Mouse (Mus musculus): ENCODE results near the gene Sox6. TPM values are rescaled to one million over a fixed set of nuclear protein-coding genes. Genes with fewer than 3 reads are reported as not detected.

The Sox6 gene
- total RNA-seq, 2 experiments from 2014 or later, result 111 to 116 TPM

DNA sequence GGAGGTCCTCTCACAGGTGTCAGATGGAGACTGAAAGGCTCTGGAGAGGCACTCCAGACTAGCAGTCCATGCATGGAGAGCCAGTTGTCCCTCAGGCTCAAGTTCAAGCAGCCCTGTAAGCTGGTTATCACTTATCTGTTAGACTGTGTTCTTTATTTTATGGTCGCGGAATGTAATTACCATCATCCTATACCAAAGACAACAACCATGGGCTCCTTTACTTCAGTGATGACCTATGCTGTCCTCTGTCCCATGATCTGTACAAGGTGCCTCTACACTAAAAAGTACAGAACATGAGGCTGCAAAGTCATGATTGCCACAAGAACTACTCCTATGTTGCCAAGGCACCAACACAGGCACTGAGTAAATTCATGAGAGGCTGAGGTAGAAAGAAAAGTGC is 259.1 kb downstream of the Sox6 start:
- DNase-seq, result no peak
- intact Hi-C loops (cut with DNase I; ENCODE audit: low total_unique reads), result no loop called here

DNA sequence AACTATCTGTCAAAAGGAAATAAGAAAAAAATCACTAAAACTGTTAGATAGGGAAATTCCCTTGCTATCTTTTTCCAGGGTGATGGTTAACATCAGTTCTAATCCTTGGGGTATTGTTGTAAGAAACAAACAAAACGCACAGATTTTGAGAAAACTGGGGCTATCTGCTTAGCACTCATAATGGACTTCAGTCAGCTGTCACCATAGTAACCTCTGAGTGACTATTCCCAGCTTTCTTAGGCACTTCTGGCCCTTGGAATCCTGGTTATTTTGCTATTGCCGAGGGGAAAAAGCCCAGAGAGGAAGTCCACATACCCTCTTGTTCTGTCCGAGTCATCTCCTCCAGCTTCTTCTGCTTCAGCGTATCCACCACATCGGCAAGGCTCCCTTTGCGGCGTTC is 261.9 kb downstream of the Sox6 start:
- intact Hi-C loops (cut with DNase I; ENCODE audit: low total_unique reads), result no loop called here
- no peak for DNase-seq

DNA sequence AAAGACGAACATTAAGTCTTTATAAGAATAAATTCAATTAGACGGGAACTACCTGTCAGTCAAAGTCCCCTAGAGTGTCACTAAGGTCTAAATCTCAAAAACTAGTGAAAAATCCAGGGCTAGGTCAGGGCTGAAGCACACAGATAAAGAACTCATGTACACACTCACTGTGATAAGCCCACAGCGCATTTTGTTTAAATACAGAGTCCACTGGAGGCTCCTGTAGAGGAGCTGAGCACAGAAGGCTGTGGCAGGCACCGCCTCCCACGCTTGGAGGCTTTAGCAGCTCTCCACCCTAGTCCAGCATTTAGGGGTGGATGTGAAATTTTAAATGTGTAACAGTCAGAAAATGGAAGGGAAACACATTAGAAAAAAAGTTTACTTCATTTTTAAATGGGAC is 262.3 kb downstream of the Sox6 start:
- DNase-seq, result no peak
- intact Hi-C loops (cut with DNase I; ENCODE audit: low total_unique reads), result no loop called here

DNA sequence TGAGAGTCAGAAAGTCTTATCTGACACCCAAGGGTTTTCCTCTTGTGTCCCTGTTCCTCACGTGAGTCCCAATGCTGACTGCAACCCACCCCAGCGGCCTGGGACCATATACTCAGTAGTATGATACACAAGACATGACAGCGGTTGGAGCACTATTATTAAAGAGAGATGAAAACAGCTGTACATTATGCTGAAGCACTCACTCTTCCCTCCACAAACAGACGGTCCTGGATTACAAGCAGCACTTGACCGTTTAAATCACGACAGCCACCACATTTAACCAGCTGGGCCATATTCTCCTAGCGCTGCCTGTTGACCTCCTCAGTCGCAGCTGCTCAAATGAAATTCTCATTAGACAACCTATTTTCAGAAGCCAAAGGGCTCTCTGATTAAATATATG is 272.3 kb downstream of the Sox6 start:
- intact Hi-C loops (cut with DNase I; ENCODE audit: low total_unique reads), result no loop called here
- DNase-seq, result no peak

DNA sequence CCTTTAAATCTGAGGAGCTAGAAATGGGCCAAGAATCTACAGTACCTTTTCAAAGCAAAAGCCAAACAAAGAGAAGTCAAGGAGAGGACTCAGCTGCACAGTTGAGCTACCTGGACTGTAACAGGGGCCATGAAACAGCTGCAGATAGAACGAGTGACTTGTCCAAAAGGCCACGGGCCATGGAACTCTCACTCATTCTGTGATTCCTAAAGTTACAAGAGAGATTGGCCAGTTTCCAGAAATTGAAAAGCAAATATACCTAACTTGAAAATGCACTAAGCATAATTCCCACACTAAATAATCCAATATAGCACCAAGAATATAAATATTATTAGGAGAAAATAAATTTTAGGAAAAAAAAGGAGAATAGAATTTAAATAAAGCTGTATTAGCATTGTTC is 274.7 kb downstream of the Sox6 start:
- DNase-seq, result no peak
- intact Hi-C loops (cut with DNase I; ENCODE audit: low total_unique reads), result no loop called here

DNA sequence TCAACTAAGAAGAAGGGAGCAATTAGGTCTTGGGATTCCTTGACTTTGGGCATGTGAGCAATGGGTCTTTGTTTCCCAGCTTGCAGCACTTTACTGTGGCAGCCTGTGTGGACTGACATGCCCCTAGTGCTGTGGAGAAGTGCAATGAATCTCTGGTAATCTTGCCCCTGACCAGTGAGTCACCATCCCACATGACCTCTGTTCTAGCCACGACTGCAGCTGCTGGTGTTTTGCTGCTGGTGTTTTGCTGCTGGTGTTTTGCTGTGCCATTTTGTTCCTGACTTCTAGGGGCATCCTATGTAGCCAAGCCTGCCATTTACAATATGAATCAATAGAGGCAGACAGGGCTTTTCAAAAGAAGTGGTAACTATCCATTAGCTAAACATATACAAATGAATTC is 280.4 kb downstream of the Sox6 start:
- intact Hi-C loops (cut with DNase I; ENCODE audit: low total_unique reads), result no loop called here
- DNase-seq, result no peak

DNA sequence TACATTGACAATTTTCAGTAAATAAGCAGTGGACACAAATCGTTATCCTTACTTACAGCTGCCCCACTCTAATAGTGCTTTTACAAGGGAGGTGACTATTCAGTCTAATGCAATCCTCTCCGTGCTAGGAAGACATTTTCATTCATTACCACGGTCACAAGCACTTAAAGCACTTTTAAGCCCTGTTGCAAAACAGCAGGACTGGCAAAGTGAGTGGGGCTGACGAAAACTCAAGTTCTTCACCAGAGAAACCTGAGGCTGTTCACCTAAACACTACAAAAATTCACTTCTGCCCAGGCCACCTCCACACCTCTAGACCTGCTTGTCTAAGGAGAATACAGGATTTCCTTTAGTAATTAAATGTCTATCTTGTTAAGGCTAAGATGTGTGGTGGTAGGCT is 283.3 kb downstream of the Sox6 start:
- no peak for DNase-seq
- intact Hi-C loops (cut with DNase I; ENCODE audit: low total_unique reads), result no loop called here

DNA sequence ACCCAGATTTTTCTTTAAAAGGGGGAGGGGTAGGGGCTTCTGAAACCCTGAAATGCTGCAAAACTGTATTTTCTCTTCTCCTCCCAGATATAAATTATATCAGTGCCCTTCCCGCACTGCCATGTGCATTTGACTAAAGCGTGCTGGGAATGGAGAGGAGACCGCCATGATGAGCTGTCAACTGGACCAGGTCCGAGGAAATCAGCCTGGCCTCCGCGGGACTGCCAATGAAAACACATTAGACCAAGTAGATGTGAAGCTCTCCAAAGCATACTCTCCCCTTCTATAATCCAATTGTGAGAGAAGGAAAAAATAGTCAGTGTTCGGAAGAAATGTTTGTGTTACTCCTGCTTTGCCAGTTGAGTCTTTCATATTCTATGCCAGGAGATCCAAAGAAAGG is 284.4 kb downstream of the Sox6 start:
- no peak for DNase-seq
- intact Hi-C loops (cut with DNase I; ENCODE audit: low total_unique reads), result no loop called here

DNA sequence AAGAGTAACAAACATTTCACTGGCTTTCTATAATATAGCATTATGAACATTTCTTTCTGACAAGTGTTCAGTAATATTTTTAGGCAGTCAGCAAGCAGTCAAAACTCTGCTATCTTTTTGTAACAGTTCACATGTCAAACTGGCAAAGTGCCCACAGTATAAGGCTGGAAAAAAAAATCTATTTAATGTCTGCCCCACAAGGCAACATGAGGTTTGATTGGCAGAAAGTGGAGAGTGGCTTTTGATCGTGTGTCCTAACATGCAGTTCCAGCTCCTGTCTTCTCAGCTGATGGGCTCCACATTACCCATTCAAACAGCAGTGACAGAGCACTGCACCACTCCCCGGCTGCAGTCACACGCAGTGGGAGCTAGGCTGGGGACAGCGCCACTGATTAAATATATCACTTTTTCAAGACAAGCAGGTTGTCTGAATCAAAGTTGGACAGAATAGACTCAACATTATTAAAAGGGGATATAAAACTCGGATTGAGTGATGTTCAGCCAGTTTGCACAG is 286.4 kb downstream of the Sox6 start:
- no peak for DNase-seq
- intact Hi-C loops (cut with DNase I; ENCODE audit: low total_unique reads), result no loop called here

DNA sequence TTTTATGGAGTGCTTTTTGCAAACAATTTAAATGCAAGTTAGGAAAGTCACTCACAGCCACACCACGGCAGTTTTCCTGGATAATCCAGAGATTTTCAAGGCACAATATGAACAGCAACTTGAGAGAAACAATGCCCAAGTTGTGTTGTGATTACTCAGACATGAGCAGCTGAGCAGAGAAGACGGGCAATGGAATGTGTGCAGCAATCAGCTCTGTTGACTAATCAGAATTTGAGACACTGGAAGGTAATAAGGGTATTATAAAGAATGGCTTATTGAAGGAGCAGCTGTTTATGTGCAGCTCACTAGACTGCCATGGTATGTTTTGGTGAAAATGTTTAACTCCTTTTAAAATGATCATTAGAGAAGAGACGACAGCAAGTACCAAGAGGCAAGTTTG is 287.5 kb downstream of the Sox6 start:
- intact Hi-C loops (cut with DNase I; ENCODE audit: low total_unique reads), result no loop called here
- no peak for DNase-seq

DNA sequence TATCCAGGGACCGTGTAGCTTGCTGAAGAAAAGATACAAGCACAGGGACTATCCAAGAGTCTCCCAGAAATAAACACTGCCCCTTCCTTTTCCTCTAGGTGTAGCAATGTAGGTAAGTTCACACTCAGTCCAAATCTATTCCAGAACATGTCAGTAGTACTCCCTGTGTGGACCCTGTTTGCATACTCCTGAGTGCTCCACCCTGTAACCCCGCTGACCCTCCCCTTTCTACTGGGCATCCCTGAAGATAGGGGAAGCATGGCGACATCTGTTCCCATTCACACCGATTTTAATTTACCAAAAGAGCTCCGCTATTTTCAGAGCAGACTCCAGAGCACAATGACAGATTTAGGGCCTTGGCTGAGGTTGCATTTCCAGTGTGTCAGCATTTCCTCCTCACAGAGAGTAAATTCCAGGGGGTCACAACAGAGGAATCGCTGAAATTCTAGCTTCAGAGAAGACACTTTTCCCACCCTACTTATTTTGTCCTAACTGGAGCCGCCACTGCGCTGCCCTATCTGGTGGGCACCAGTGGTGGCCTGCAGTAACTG is 288.2 kb downstream of the Sox6 start:
- intact Hi-C loops (cut with DNase I; ENCODE audit: low total_unique reads), result no loop called here
- DNase-seq, result no peak

DNA sequence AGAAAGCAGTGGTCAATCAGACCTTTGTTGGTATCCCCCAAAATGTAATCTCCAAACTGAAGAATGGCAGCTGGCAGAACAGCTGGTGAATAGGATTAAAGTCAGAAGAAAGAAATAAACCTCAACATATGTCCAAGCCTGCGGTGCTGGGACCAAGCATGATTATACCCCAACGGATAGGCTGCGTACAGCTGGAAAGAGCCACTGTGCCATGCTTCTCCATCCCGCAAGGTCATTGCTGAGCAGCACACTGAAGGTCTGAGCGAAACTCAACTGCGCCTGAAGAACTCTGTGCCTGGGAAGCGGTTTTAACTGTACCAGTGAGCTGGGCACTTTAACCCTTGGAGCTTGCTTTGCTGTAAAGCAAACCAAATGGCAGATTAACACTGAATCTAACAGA is 291.1 kb downstream of the Sox6 start:
- no peak for DNase-seq
- intact Hi-C loops (cut with DNase I; ENCODE audit: low total_unique reads), result no loop called here

DNA sequence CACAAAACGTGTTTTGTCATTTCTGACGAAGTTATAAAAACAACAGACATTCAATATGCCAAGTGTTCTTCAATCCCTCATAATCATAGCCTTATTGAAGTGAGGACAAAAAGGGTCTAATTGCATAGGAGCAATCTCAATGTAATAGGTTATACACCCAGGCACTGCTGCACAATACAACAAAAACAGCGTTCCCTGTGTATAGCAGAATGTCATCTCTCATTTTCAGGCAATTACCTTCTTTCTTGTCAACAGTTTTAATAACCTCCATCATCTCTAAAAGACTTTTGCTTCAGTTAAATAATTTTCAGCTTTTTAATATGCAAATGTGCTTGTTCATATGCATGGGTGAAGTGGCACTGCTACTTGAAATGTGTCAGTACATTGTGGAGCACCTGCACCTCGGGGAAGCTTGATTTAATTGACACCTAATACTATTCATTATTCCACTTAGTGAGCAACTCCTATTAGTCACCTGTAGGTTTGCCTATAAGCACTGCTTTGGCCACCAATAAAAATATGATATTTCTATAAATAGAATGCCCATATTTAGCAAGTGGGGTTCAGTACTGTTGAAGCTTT is 292.8 kb downstream of the Sox6 start:
- no peak for DNase-seq
- intact Hi-C loops (cut with DNase I; ENCODE audit: low total_unique reads), result no loop called here

DNA sequence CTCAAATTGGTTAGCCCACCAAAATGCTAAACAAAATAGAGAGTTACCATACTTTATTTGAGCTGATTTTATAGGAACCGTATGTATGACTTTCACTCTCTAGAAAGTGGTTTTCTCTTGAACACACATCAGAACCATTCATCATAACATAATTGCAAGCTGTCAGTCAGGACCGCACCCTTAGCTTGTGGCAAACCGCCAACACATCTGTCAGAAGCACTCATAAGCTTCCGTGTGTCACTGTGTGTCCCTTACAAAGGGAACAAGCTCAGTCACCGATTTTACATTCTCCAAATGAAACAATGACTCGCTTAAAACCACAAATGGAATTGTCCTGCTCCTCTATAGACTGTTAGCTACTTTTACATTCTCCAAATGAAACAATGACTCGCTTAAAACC is 304.5 kb downstream of the Sox6 start:
- no peak for DNase-seq

DNA sequence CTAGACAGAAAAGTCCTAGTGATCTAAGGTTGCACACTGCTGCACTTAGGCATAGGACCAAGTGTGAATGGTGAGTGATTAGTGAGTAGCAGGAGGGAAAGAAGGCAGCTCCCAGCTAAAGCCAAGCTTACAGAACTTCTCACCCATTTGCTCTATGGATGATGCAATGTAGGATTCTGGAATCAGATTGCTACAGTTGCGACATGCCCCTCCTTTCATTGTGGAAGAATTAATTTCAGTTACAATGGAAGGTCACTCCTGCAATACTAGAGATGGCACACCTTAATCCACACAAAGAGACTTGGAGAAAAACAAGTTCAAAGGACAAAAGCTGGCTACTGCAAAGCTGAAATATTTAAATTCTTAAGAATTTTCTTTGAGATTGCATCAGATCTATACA is 305.8 kb downstream of the Sox6 start:
- DNase-seq, result no peak
- intact Hi-C loops (cut with DNase I; ENCODE audit: low total_unique reads), result no loop called here

More for the DNA sequence above, 304.5 kb downstream of the Sox6 start:
- intact Hi-C loops (cut with DNase I; ENCODE audit: low total_unique reads), result no loop called here

DNA sequence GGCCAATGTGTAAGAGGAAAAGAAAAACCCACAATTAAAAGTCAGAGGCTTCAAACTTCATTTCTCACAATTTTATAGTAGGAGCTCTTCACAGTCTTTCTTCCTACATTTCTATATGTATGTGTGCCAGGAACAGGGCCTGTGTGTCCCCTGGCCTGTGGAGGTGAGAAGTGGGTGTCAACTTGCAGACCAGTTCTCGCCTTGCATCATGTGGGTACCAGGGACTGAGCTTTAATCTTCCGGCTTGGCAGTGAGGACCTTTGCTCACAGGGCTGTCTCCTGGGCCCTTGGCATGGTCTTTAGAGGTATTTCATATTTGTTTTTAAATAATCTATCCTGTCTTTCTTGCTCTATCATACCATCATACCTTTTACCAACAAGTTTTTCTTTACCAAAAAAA is 311.8 kb downstream of the Sox6 start:
- intact Hi-C loops (cut with DNase I; ENCODE audit: low total_unique reads), result no loop called here
- no peak for DNase-seq

DNA sequence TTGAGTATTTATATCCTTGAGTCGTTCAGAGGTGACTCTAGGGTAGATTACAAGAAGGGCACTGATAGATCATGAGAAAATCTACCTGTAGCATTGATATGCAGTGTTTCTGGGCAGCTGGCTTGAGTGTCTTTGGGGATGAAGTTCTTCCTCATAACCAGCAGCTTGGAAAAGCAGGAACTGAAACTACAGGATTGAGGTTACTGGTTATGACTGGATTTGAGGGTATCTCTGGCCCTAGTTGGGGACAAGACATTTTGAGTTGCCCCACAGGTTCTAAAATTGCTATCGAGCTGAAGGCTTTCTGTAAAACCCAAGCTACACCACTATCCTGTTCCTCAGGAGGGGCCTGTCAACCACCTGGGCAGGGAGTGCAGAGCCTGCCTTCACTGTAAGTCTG is 314.2 kb downstream of the Sox6 start:
- no peak for DNase-seq
- intact Hi-C loops (cut with DNase I; ENCODE audit: low total_unique reads), result no loop called here

DNA sequence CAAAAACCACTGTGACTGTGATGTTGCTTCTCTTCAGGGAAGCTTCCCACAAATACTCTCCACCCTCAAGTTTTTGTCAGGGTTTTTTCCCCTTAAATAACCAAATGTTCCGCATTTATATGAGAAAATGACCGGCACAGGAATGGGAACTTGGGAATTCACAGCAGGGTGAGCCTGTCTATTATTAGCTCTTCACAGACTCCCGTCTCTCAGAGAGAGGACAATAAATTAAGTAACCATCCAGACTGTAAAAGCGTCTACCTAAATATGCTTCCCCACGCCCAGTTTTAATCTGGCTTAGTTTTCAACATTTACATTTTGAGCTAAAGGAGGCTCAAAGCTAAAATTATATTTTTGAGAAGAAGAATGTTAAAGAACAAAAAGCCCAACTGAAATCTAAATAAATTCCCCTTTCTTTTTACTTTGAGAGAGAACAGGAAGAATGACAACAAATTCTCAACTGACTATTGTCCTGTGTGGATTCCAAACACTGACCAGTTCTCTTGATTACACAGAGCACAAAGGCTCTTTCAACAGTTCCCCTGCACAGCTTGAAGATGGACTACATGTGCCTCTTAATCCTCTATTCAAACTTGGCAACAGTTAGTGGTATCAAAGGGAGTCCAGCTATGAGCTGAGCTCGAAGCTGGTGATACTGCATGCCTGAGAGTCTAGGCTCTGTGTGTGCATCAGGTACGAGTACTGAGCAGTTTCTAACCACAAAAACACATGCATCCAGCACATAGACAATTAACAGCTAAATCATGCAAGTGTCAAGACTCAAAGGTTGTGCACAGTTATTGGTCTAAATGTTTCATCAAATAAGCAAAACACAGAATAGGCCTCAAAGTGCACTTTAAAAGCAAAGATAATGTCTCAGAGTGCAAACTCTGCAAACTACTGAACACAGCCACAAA is 316.7 kb downstream of the Sox6 start:
- no peak for DNase-seq
- intact Hi-C loops (cut with DNase I; ENCODE audit: low total_unique reads), result no loop called here

DNA sequence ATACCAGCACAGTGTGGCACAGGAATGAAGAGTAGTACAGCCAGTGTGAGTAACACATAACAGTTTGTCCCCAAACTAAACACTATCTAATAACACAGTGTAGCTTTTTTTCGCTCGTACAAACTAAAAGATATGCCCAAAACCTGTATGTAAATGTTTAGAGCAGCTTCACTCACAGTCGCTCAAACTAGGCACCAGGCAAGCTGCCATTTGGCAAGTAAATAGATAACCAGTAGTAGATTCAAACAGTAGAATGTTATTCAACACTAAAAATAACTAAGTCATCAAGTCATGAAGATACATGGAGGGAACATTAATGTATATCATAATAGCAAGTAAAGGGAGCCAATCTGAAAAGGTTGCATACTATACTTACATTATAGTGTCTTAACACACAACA is 318.8 kb downstream of the Sox6 start:
- no peak for DNase-seq
- intact Hi-C loops (cut with DNase I; ENCODE audit: low total_unique reads), result no loop called here

DNA sequence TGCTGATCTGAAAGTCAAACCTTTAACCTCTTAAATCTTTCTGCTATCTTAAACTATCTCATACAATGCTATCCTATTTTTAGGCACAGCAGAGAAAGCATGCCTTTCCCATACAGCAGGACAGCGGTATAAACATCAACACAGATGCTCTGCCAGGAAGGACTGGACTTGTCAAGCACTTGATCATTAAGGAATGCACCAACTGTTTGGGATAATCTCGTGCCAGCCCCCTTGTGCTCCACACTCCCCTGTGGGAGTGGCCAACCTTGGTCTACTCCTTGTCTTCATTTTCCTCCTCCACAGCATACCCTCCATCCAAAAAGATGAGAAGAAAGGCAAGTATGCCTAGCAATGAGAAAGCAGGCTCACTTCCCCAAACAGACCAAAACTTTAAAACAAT is 332.5 kb downstream of the Sox6 start:
- intact Hi-C loops (cut with DNase I; ENCODE audit: low total_unique reads), result no loop called here
- no peak for DNase-seq

DNA sequence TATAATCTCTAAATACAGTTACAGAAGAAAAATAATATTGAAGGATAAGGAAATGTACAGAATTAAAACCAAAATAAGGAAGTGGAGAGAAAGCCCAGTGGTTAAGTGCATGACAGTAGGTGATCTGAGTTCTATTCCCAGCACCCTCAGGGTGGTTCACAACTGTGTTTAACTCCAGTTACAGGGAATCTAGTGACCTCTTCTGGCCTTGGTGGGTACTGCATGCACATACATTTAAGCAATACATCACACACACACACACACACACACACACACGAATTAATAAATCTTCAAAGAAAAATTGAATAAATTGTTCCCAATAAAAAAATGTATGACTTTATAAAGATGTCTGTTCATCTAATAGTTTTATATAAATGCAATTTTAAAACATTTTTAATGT is 340.5 kb downstream of the Sox6 start:
- intact Hi-C loops (cut with DNase I; ENCODE audit: low total_unique reads), result no loop called here
- no peak for DNase-seq
